Mouse (Mus musculus): ENCODE measurements around the gene Pmm1.

GRCm38 (mm10) chr15:81952310-81952709, 8.4 kb downstream of the Pmm1 start:
- TF ChIP-seq POLR2A (IDR thresholded peaks at IDR 0.05; ENCODE audit: insufficient read length, low read depth): no peak
- no peak for TF ChIP-seq USF1 (IDR thresholded peaks at IDR 0.05; ENCODE audit: low read depth)
- no peak for TF ChIP-seq TCF12 (IDR thresholded peaks at IDR 0.05; ENCODE audit: insufficient read depth, poor library complexity, severe bottlenecking)
- TF ChIP-seq POLR2AphosphoS2 (IDR thresholded peaks at IDR 0.05; ENCODE audit: insufficient read length, low read depth): peak; percentile 35
- TF ChIP-seq REST (IDR thresholded peaks at IDR 0.05; ENCODE audit: insufficient read depth, insufficient read length): no peak
- no peak for TF ChIP-seq MAX (IDR thresholded peaks at IDR 0.05; ENCODE audit: low read depth)
- no peak for TF ChIP-seq CEBPB (IDR thresholded peaks at IDR 0.05; ENCODE audit: insufficient read depth, poor library complexity, severe bottlenecking)
- no peak for TF ChIP-seq TCF3 (IDR thresholded peaks at IDR 0.05; ENCODE audit: insufficient read length, low read depth)
- no peak for TF ChIP-seq MYOG (IDR thresholded peaks at IDR 0.05; ENCODE audit: control insufficient read depth in 1 of 3, insufficient read depth in 1 of 3, insufficient read length in 2 of 3, low read depth in 2 of 3)
- no peak for TF ChIP-seq MYOD1 (IDR thresholded peaks at IDR 0.05; ENCODE audit: control insufficient read depth in 1 of 3, insufficient read length in 2 of 3, low read depth in 2 of 3)
- TF ChIP-seq SRF (IDR thresholded peaks at IDR 0.05; ENCODE audit: control insufficient read depth, insufficient read length, low read depth): no peak
- no peak for TF ChIP-seq E2F4 (IDR thresholded peaks at IDR 0.05; ENCODE audit: insufficient read depth)

Measured in myocyte (in vitro differentiated cells).